Mouse (Mus musculus) ES-Bruce4 (cell line): ENCODE results near the gene Clrn3. TPM values are rescaled to one million over a fixed set of nuclear protein-coding genes. Genes with fewer than 3 reads are reported as not detected.

Experiments used
- H3K27ac ChIP-seq: 2 replicates; pipeline ENCODE4 v1.5.1; 2012; ENCODE audit warnings: low read length, inconsistent platforms; ENCODE audit not compliant: insufficient read depth
- H3K27me3 ChIP-seq: 2 replicates; pipeline ENCODE4 v1.6.1; 2012; ENCODE audit warnings: mild to moderate bottlenecking, low read length, inconsistent platforms; ENCODE audit not compliant: control insufficient read depth, poor library complexity, insufficient read depth, severe bottlenecking
- H3K36me3 ChIP-seq: 2 replicates; pipeline ENCODE4 v1.6.1; 2012; ENCODE audit warnings: inconsistent platforms, mild to moderate bottlenecking, low read length, moderate library complexity; ENCODE audit not compliant: control insufficient read depth, poor library complexity, insufficient read depth, severe bottlenecking
- H3K4me1 ChIP-seq: one replicate; pipeline ENCODE4 v1.8.1; 2011; ENCODE audit warnings: low read length; ENCODE audit not compliant: control insufficient read depth, insufficient read depth
- H3K4me3 ChIP-seq: 2 replicates; pipeline ENCODE4 v1.5.1; 2011; ENCODE audit warnings: low read depth, mild to moderate bottlenecking, low read length
- H3K9ac ChIP-seq: 2 replicates; pipeline ENCODE4 v1.6.1; 2012; ENCODE audit warnings: low read depth, mild to moderate bottlenecking, inconsistent platforms; ENCODE audit not compliant: poor library complexity, severe bottlenecking
- H3K9me3 ChIP-seq: replicated peaks from 2 replicates; pipeline ENCODE4 v1.6.1; 2012; ENCODE audit warnings: mild to moderate bottlenecking, low read length, inconsistent platforms; ENCODE audit not compliant: control insufficient read depth, poor library complexity, insufficient read depth, severe bottlenecking
- CTCF ChIP-seq: IDR thresholded peaks from one replicate; pipeline ENCODE4 v1.8.1; 2011; ENCODE audit warnings: low read depth, low read length
- EP300 ChIP-seq: IDR thresholded peaks from 2 replicates; pipeline ENCODE4 v1.6.1; 2011; ENCODE audit warnings: low read depth, low read length; ENCODE audit not compliant: insufficient read depth
- POLR2A ChIP-seq: IDR thresholded peaks from one replicate; pipeline ENCODE4 v1.8.1; 2011; ENCODE audit warnings: low read length; ENCODE audit not compliant: insufficient read depth
- polyA plus RNA-seq: library from polyadenylated mRNA; stranded (reverse); fragments of >200 nt; gene quantifications from 2 replicates; pipeline ENCODE4 v1.2.4, GENCODE M21; 2011; ENCODE audit warnings: low read depth; ENCODE audit not compliant: missing spikeins, insufficient read depth, insufficient read length

The Clrn3 gene
- polyA plus RNA-seq, 1 experiment: not detected

- no peaks in the 10 kb centered on the region for H3K27me3 ChIP-seq
Measured at GRCm38 (mm10) chr7:135485116-135485795, 43.2 kb downstream of the Clrn3 start.

GRCm38 (mm10) chr7:135484341-135484740 is 44.1 kb downstream of the Clrn3 start:
- H3K27ac ChIP-seq: no peak overlapping the region
- H3K4me3 ChIP-seq: no peak overlapping the region
- H3K9ac ChIP-seq: no peak overlapping the region
- H3K36me3 ChIP-seq: no peaks in the 10 kb centered on the region
- no peaks in the 10 kb centered on the region for H3K9me3 ChIP-seq
- H3K27me3 ChIP-seq: no peaks in the 10 kb centered on the region
- H3K4me1 ChIP-seq: peaks cover 2% of the 10 kb centered on the region
- TF ChIP-seq CTCF: no peak
- no peak for TF ChIP-seq POLR2A
- no peak for TF ChIP-seq EP300

More at GRCm38 (mm10) chr7:135485116-135485795, 43.2 kb downstream of the Clrn3 start:
- no peak overlapping the region for H3K9ac ChIP-seq
- no peaks in the 10 kb centered on the region for H3K9me3 ChIP-seq
- H3K36me3 ChIP-seq: no peaks in the 10 kb centered on the region
- H3K4me1 ChIP-seq: no peaks in the 10 kb centered on the region
- H3K4me3 ChIP-seq: no peak overlapping the region
- no peak overlapping the region for H3K27ac ChIP-seq
- TF ChIP-seq CTCF (no peak), POLR2A (no peak), EP300 (no peak)

GRCm38 (mm10) chr7:135483751-135484150 is 44.7 kb downstream of the Clrn3 start:
- H3K4me1 ChIP-seq: peaks cover 6% of the 10 kb centered on the region
- no peak overlapping the region for H3K4me3 ChIP-seq
- no peak overlapping the region for H3K27ac ChIP-seq
- H3K27me3 ChIP-seq: no peaks in the 10 kb centered on the region
- H3K9ac ChIP-seq: no peak overlapping the region
- no peak for TF ChIP-seq CTCF
- no peaks in the 10 kb centered on the region for H3K9me3 ChIP-seq
- no peaks in the 10 kb centered on the region for H3K36me3 ChIP-seq

GRCm38 (mm10) chr7:135481150-135481549 is 47.3 kb downstream of the Clrn3 start:
- TF ChIP-seq POLR2A (no peak), CTCF (no peak), EP300 (no peak)
- H3K27ac ChIP-seq: no peak overlapping the region
- H3K9me3 ChIP-seq: no peaks in the 10 kb centered on the region
- H3K4me3 ChIP-seq: no peak overlapping the region
- no peaks in the 10 kb centered on the region for H3K36me3 ChIP-seq
- H3K4me1 ChIP-seq: peaks cover 9% of the 10 kb centered on the region
- no peaks in the 10 kb centered on the region for H3K27me3 ChIP-seq
- H3K9ac ChIP-seq: no peak overlapping the region

- H3K27me3 ChIP-seq: no peaks in the 10 kb centered on the region
- no peaks in the 10 kb centered on the region for H3K9me3 ChIP-seq
- TF ChIP-seq POLR2A (no peak), CTCF (no peak), EP300 (no peak)
- H3K9ac ChIP-seq: no peak overlapping the region
- H3K36me3 ChIP-seq: no peaks in the 10 kb centered on the region
- no peak overlapping the region for H3K27ac ChIP-seq
- peaks cover 9% of the 10 kb centered on the region for H3K4me1 ChIP-seq
- H3K4me3 ChIP-seq: no peak overlapping the region
Measured at GRCm38 (mm10) chr7:135479912-135480311, 48.5 kb downstream of the Clrn3 start.

- no peak overlapping the region for H3K9ac ChIP-seq
- H3K9me3 ChIP-seq: no peaks in the 10 kb centered on the region
- peaks cover 9% of the 10 kb centered on the region for H3K4me1 ChIP-seq
- peak overlapping the region; percentile 63 for H3K27ac ChIP-seq
- H3K36me3 ChIP-seq: no peaks in the 10 kb centered on the region
- H3K4me3 ChIP-seq: no peak overlapping the region
- no peak for TF ChIP-seq CTCF
- H3K27me3 ChIP-seq: no peaks in the 10 kb centered on the region
Measured at GRCm38 (mm10) chr7:135479322-135479880, 49.1 kb downstream of the Clrn3 start.
